Mouse (Mus musculus) embryonic facial prominence, embryonic 11.5 days (tissue): Measurements from ENCODE around the gene Med19. TPM values are rescaled to one million over a fixed set of nuclear protein-coding genes. Genes with fewer than 3 reads are reported as not detected.

ENCODE experiments used
- ATAC-seq: fragments of 200-750 bp; cut with Nextera tagmentation; replicated peaks from 2 replicates; pipeline ENCODE4 v1.8.0; 2017; ENCODE audit warnings: low read depth; ENCODE audit not compliant: insufficient number of reproducible peaks, low FRiP score, low TSS enrichment
- DNase-seq: peaks from one replicate; pipeline ENCODE4 v3.0.0-alpha.2; 2015; ENCODE audit warnings: low spot score
- H3K27ac ChIP-seq: fragments of 300-500 bp; sonication (generic); replicated peaks from 2 replicates; pipeline ENCODE4 v1.5.1; 2014; ENCODE audit warnings: mild to moderate bottlenecking, low read depth, low read length, control low read depth
- H3K27me3 ChIP-seq: fragments of 300-500 bp; sonication (generic); 2 replicates; pipeline ENCODE4 v1.6.1; 2014; ENCODE audit warnings: mild to moderate bottlenecking, low read length, moderate library complexity, mixed read lengths; ENCODE audit not compliant: control insufficient read depth, insufficient read depth
- H3K36me3 ChIP-seq: fragments of 300-500 bp; sonication (generic); replicated peaks from 2 replicates; pipeline ENCODE4 v1.6.1; 2014; ENCODE audit warnings: low read depth, mild to moderate bottlenecking, low read length, moderate library complexity, mixed read lengths; ENCODE audit not compliant: control insufficient read depth, insufficient read depth
- H3K4me1 ChIP-seq: fragments of 300-500 bp; sonication (generic); 2 replicates; pipeline ENCODE4 v1.6.1; 2014; ENCODE audit warnings: low read length, mixed read lengths; ENCODE audit not compliant: control insufficient read depth, insufficient read depth
- H3K4me2 ChIP-seq: fragments of 300-500 bp; sonication (generic); 2 replicates; pipeline ENCODE4 v1.6.1; 2014; ENCODE audit warnings: low read depth, mild to moderate bottlenecking, control low read depth, low read length, moderate library complexity
- H3K4me3 ChIP-seq: fragments of 300-500 bp; sonication (generic); 2 replicates; pipeline ENCODE4 v1.5.1; 2014; ENCODE audit warnings: low read depth, low read length, control low read depth
- H3K9ac ChIP-seq: fragments of 300-500 bp; sonication (generic); replicated peaks from 2 replicates; pipeline ENCODE4 v1.6.1; 2014; ENCODE audit warnings: mild to moderate bottlenecking, control low read depth, low read length
- H3K9me3 ChIP-seq: fragments of 300-500 bp; sonication (generic); replicated peaks from 2 replicates; pipeline ENCODE4 v1.6.1; 2016; ENCODE audit warnings: mild to moderate bottlenecking, low read length, inconsistent platforms, mixed read lengths; ENCODE audit not compliant: control insufficient read depth
- WGBS: fragments of 180-500 bp; shearing (Covaris S2); extraction: QIAGEN DNeasy Blood & Tissue Kit; methylation state at CpG from one replicate; pipeline ENCODE4 v1.1.7; 2014; 5-methylcytosine and 5-hydroxymethylcytosine counted together
- polyA plus RNA-seq: library from polyadenylated mRNA; unstranded; fragments of >200 nt; fragmentation: Nextera tagmentation; extraction: Ambion mirVana; gene quantifications from 2 replicates; pipeline ENCODE4 v1.2.1, GENCODE M21; 2014

Med19 gene
- 62.1 and 68.2 TPM in 2 replicates for polyA plus RNA-seq

DNA sequence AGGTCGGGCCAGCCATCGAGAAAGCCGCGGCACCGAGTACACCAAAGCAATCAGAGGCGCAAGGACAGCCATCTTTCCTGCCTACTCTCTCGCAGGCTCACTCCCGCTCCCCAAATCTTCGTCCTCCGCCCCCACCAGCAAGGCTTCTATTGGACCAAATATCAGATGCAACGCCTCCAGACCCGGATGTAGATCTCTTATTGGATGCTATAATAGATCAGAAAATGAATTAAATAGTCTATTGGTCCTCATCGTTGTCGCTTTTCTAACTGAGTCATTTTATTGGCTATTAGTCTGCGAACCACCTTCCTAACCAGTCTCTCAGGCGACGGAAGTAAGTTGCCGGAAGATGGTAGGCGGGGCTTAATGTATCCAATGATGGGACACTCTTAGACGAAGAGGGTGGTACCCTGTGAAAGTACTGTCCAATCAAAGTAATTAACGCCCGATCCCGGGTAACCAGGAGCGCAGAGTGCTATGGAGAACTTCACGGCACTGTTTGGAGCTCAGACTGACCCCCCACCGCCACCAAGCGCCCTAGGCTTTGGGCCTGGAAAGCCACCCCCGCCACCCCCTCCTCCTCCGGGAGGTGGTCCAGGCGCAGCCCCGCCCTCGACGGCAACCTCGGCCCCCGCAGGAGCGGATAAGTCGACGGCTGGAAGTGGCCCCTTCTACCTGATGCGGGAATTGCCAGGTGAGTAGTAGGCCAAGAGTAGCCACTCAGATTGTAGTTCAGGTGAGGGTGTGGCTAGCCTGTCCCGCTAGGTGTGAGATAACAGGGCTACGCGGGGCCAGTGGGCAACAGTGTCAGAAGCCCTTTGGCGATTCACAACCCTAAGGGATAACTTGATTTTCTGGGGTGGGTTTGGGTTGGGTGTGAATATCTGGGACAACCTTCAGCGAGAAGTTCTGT, at the start of gene Med19, which contains the start of gene Gm28635:
Gene Med19 (plus strand): TSS at position 435 of the 913 bp plus-strand sequence.
Gene Gm28635 (minus strand): TSS at position 74 of the 913 bp plus-strand sequence.
- Histone ChIP-seq H3K4me2 (peak within 1 kb of the TSS; percentile 68), H3K9ac (peak within 1 kb of the TSS; percentile 79), H3K4me3 (peak within 1 kb of the TSS; percentile 82), H3K27ac (0 out of 2 replicates have a peak within 1 kb of the TSS, but pooled peaks have one; percentile 30), H3K4me1 (no peaks in the 10 kb centered on the region), H3K36me3 (peaks cover 2% of the 10 kb centered on the region), H3K27me3 (no peaks in the 10 kb centered on the region), H3K9me3 (no peaks in the 10 kb centered on the region)
- WGBS = under 1% methylated on average over 44 of the region's 44 CpGs
- ATAC-seq = peak; percentile 100
- DNase-seq = peak; percentile 100

DNA sequence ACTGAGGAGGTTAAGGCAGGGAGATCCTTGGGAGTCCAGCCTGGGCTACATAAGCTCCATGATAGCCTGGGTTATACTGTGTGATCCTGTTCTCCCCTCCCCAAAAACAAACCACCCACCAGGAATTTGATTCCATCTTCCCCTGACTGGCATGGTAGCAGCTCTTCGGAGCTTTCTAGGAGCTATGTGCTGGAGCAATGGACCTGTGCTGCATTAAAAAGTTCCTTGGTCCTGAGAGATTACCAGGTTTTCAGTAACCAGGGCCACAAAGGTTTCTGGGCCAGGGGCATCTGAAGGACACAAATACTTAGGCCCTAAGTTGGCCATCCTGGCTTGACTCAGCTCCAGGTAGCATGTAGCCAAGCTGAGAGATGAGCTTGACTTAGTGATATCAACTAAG, 46.2 kb upstream of the Med19 start:
- no peak for ATAC-seq
- Histone ChIP-seq H3K36me3 (no peaks in the 10 kb centered on the region), H3K9me3 (no peaks in the 10 kb centered on the region), H3K27me3 (no peaks in the 10 kb centered on the region), H3K4me2 (no peak overlapping the region), H3K27ac (no peak overlapping the region), H3K4me1 (peaks cover 4% of the 10 kb centered on the region; the same call in 1 of the 2 replicates), H3K9ac (no peak overlapping the region), H3K4me3 (no peak overlapping the region)
- WGBS = 100% methylated on average over 1 of the region's 1 CpGs
- no peak for DNase-seq

DNA sequence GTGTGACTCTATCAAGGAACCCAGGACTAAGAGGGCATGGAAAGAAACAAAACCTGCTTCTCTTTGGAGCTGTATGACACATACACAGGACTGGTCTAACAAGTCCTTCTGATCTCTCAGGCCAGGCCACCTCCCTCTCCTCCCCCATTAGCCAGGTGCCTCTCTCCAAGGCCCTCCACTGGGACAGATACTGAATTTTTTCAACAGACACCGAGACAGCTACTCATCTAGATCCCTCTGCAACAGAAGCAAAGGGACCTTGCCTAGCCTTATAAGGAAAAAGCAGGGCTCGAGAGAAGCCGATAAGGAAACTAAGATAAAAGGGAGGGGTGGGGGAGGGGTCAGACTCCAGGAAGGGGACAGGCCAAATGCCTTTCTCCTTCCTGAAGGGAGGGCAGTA, 45.2 kb upstream of the Med19 start:
- no peaks in the 10 kb centered on the region for H3K27me3 ChIP-seq
- no peak overlapping the region for H3K9ac ChIP-seq
- H3K4me3 ChIP-seq = no peak overlapping the region
- no peaks in the 10 kb centered on the region for H3K9me3 ChIP-seq
- WGBS = 8% methylated on average over 3 of the region's 3 CpGs
- ATAC-seq = no peak
- DNase-seq = no peak
- H3K4me2 ChIP-seq = no peak overlapping the region
- H3K4me1 ChIP-seq = peaks cover 4% of the 10 kb centered on the region; the same call in 1 of the 2 replicates
- H3K27ac ChIP-seq = no peak overlapping the region
- H3K36me3 ChIP-seq = no peaks in the 10 kb centered on the region

GRCm38 (mm10) chr2:84634006-84634405, 44.2 kb upstream of the Med19 start:
- Histone ChIP-seq H3K36me3 (no peaks in the 10 kb centered on the region), H3K27me3 (no peaks in the 10 kb centered on the region), H3K4me1 (peaks cover 4% of the 10 kb centered on the region; the same call in 1 of the 2 replicates), H3K4me2 (no peak overlapping the region), H3K27ac (no peak overlapping the region), H3K9me3 (no peaks in the 10 kb centered on the region), H3K4me3 (no peak overlapping the region), H3K9ac (no peak overlapping the region)
- ATAC-seq (no peak), DNase-seq (no peak)
- WGBS = 67% methylated on average over 4 of the region's 4 CpGs

GRCm38 (mm10) chr2:84634934-84635482, 43.2 kb upstream of the Med19 start:
- H3K9ac ChIP-seq = no peak overlapping the region; the same call in 1 of the 2 replicates
- peak; percentile 54; the same call in 1 of the 2 replicates for ATAC-seq
- peaks cover 4% of the 10 kb centered on the region; the same call in 1 of the 2 replicates for H3K4me1 ChIP-seq
- no peak overlapping the region; the same call in 1 of the 2 replicates for H3K4me2 ChIP-seq
- no peak for DNase-seq
- no peaks in the 10 kb centered on the region for H3K9me3 ChIP-seq
- peak overlapping the region; percentile 66 for H3K27ac ChIP-seq
- 11% methylated on average over 4 of the region's 4 CpGs for WGBS
- H3K27me3 ChIP-seq = no peaks in the 10 kb centered on the region
- H3K36me3 ChIP-seq = no peaks in the 10 kb centered on the region
- H3K4me3 ChIP-seq = no peak overlapping the region

DNA sequence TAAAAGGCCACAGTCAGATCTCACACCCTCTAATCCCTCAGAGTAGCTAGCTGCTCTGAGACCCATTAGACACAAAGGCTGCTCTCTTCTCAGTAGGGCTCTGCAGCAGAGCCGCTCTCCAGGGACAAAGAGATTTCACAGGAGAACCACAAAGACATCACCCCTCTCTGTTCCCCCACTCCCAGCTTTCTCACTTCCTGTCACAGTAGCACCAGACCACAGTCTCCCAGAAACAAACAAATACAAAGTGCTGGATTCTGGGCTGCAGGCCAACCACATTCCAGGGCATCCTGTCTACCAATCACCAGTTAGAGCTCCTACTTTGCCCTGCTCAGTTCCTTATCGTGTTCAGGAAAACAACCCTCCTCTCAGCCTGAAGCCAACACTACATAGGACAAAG, 42.6 kb upstream of the Med19 start:
- Histone ChIP-seq H3K27me3 (no peaks in the 10 kb centered on the region), H3K4me3 (no peak overlapping the region), H3K36me3 (no peaks in the 10 kb centered on the region), H3K4me2 (peak overlapping the region; percentile 23; the same call in 1 of the 2 replicates), H3K9ac (peak overlapping the region; percentile 37; the same call in 1 of the 2 replicates), H3K27ac (peak overlapping the region; percentile 66), H3K9me3 (no peaks in the 10 kb centered on the region), H3K4me1 (peaks cover 4% of the 10 kb centered on the region; the same call in 1 of the 2 replicates)
- DNase-seq = peak; percentile 77
- peak; percentile 86 for ATAC-seq
- WGBS = 3% methylated on average over 2 of the region's 2 CpGs

- DNase-seq (peak; percentile 47), ATAC-seq (no peak)
- Histone ChIP-seq H3K4me2 (no peak overlapping the region), H3K27me3 (no peaks in the 10 kb centered on the region), H3K9ac (no peak overlapping the region), H3K27ac (peak overlapping the region; percentile 66), H3K36me3 (no peaks in the 10 kb centered on the region), H3K9me3 (no peaks in the 10 kb centered on the region), H3K4me3 (no peak overlapping the region), H3K4me1 (peaks cover 4% of the 10 kb centered on the region; the same call in 1 of the 2 replicates)
- WGBS = 15% methylated on average over 8 of the region's 8 CpGs
These were observed 41.9 kb upstream of the Med19 start for GRCm38 (mm10) chr2:84636231-84636741.
